Mouse (Mus musculus): ENCODE measurements around the gene Tfe3. TPM values are rescaled to one million over a fixed set of nuclear protein-coding genes. Genes with fewer than 3 reads are reported as not detected.

The Tfe3 gene
- polyA plus RNA-seq, 1 experiment from 2014 or later, result 53.5 TPM

- ATAC-seq, result peak; percentile 81
- DNase-seq (ENCODE audit: low read depth, low spot score), result peak; percentile 53
- peaks cover 3% of the 10 kb centered on the region for H3K27me3 ChIP-seq
- POLR2A ChIA-PET, result no interaction called here
- TF ChIP-seq CTCF (IDR thresholded peaks at IDR 0.05), result no peak
- CTCF ChIA-PET, result interaction anchor here (1.2 kb wide), 1 partner anchor 65 kb away, joined by 3 read pairs; no protein-coding TSS in a partner anchor
- in situ Hi-C loops (cut with MboI; ENCODE audit: low pct_unique_long_range_greater_than_20kb), result no loop called here
Measured at GRCm38 (mm10) chrX:7728215-7728921, 34.0 kb upstream of the Tfe3 start, which contains the start of gene Praf2. Praf2 (plus strand) TSS chrX:7728439.

- ChIA-PET POLR2A (no interaction called here), CTCF (interaction anchor here (1.2 kb wide), 1 partner anchor 65 kb away, joined by 3 read pairs; no protein-coding TSS in a partner anchor)
- peaks cover 3% of the 10 kb centered on the region for H3K27me3 ChIP-seq
- TF ChIP-seq CTCF (IDR thresholded peaks at IDR 0.05), result no peak
- no peak for DNase-seq (ENCODE audit: low read depth, low spot score)
- in situ Hi-C loops (cut with MboI; ENCODE audit: low pct_unique_long_range_greater_than_20kb), result no loop called here
- no peak for ATAC-seq
Measured at GRCm38 (mm10) chrX:7728922-7729265, 33.5 kb upstream of the Tfe3 start.

- DNase-seq (ENCODE audit: low read depth, low spot score) (no peak), ATAC-seq (no peak)
- ChIA-PET CTCF (no interaction called here), POLR2A (no interaction called here)
- in situ Hi-C loops (cut with MboI; ENCODE audit: low pct_unique_long_range_greater_than_20kb), result no loop called here
- no peak for TF ChIP-seq CTCF (IDR thresholded peaks at IDR 0.05)
- H3K27me3 ChIP-seq, result no peaks in the 10 kb centered on the region
Measured at GRCm38 (mm10) chrX:7733571-7734156, 28.7 kb upstream of the Tfe3 start.

- H3K27me3 ChIP-seq, result no peaks in the 10 kb centered on the region
- ChIA-PET POLR2A (interaction anchor here (0.6 kb wide), 1 partner anchor 9 kb away, joined by 3 read pairs; no protein-coding TSS in a partner anchor), CTCF (interaction anchor here (1.7 kb wide), 1 partner anchor 14 kb away, joined by 4 read pairs; no protein-coding TSS in a partner anchor)
- in situ Hi-C loops (cut with MboI; ENCODE audit: low pct_unique_long_range_greater_than_20kb), result no loop called here
- no peak for TF ChIP-seq CTCF (IDR thresholded peaks at IDR 0.05)
- DNase-seq (ENCODE audit: low read depth, low spot score) (no peak), ATAC-seq (no peak)
Measured at GRCm38 (mm10) chrX:7739336-7740081, 22.9 kb upstream of the Tfe3 start.

GRCm38 (mm10) chrX:7740082-7740819 is 22.1 kb upstream of the Tfe3 start:
- ChIA-PET CTCF (no interaction called here), POLR2A (interaction anchor here (0.6 kb wide), 1 partner anchor 9 kb away, joined by 3 read pairs; no protein-coding TSS in a partner anchor)
- in situ Hi-C loops (cut with MboI; ENCODE audit: low pct_unique_long_range_greater_than_20kb), result no loop called here
- ATAC-seq (no peak), DNase-seq (ENCODE audit: low read depth, low spot score) (no peak)
- no peaks in the 10 kb centered on the region for H3K27me3 ChIP-seq
- TF ChIP-seq CTCF (IDR thresholded peaks at IDR 0.05), result no peak

- ATAC-seq (no peak), DNase-seq (ENCODE audit: low read depth, low spot score) (no peak)
- no peaks in the 10 kb centered on the region for H3K27me3 ChIP-seq
- POLR2A ChIA-PET, result no interaction called here
- TF ChIP-seq CTCF (IDR thresholded peaks at IDR 0.05), result no peak
- CTCF ChIA-PET, result interaction anchor here (1.3 kb wide), 1 partner anchor 17 kb away, joined by 3 read pairs; no protein-coding TSS in a partner anchor
- in situ Hi-C loops (cut with MboI; ENCODE audit: low pct_unique_long_range_greater_than_20kb), result no loop called here
Measured at GRCm38 (mm10) chrX:7741103-7741502, 21.3 kb upstream of the Tfe3 start.

- in situ Hi-C loops (cut with MboI; ENCODE audit: low pct_unique_long_range_greater_than_20kb), result no loop called here
- TF ChIP-seq CTCF (IDR thresholded peaks at IDR 0.05), result no peak
- no peak for ATAC-seq
- ChIA-PET CTCF (no interaction called here), POLR2A (interaction anchor here (0.5 to 0.6 kb wide), 2 partner anchors 94 to 106 kb away, joined by 3 to 4 read pairs; no protein-coding TSS in a partner anchor)
- H3K27me3 ChIP-seq, result no peaks in the 10 kb centered on the region
- DNase-seq (ENCODE audit: low read depth, low spot score), result no peak
Measured at GRCm38 (mm10) chrX:7743470-7743869, 18.9 kb upstream of the Tfe3 start.

- TF ChIP-seq CTCF (IDR thresholded peaks at IDR 0.05), result no peak
- DNase-seq (ENCODE audit: low read depth, low spot score) (no peak), ATAC-seq (no peak)
- in situ Hi-C loops (cut with MboI; ENCODE audit: low pct_unique_long_range_greater_than_20kb), result no loop called here
- H3K27me3 ChIP-seq, result no peaks in the 10 kb centered on the region
- ChIA-PET CTCF (interaction anchor here (1.0 kb wide), 1 partner anchor 9 kb away, joined by 3 read pairs; no protein-coding TSS in a partner anchor), POLR2A (no interaction called here)
Measured at GRCm38 (mm10) chrX:7744940-7745339, 17.4 kb upstream of the Tfe3 start.

GRCm38 (mm10) chrX:7745429-7745828 is 16.9 kb upstream of the Tfe3 start:
- in situ Hi-C loops (cut with MboI; ENCODE audit: low pct_unique_long_range_greater_than_20kb), result no loop called here

More at GRCm38 (mm10) chrX:7745429-7745828, 16.9 kb upstream of the Tfe3 start:
- ATAC-seq (no peak), DNase-seq (ENCODE audit: low read depth, low spot score) (no peak)
- no peak for TF ChIP-seq CTCF (IDR thresholded peaks at IDR 0.05)
- ChIA-PET CTCF (interaction anchor here (1.0 kb wide), 1 partner anchor 9 kb away, joined by 3 read pairs; no protein-coding TSS in a partner anchor), POLR2A (no interaction called here)
- no peaks in the 10 kb centered on the region for H3K27me3 ChIP-seq
